Comparison of ENCODE assay signal across 8 mouse cellular contexts in genomic region chr1:162740401-162740835, GRCm38 (mm10). TPM values are rescaled to one million over a fixed set of nuclear protein-coding genes. Genes with fewer than 3 reads are reported as not detected.
DNase-seq lines count a peak whose midpoint lies in the region; ATAC-seq lines count a peak whose summit lies in the region.

Gene Prrc2c (minus strand): TSS chr1:162740556.

- peak within 1 kb of the TSS; percentile 99 to 100 for H3K27ac ChIP-seq in heart, embryonic 14.5 days (replicated peaks in 1 of 2; ENCODE audit: control insufficient read depth in 1 of 2, insufficient read depth in 1 of 2, low read depth in 2 of 2, low read length in 2 of 2)
- H3K27ac ChIP-seq in liver, embryonic 13.5 days: peak within 1 kb of the TSS; percentile 93
- H3K27ac ChIP-seq in stomach, embryonic 16.5 days (ENCODE audit: low read length): peak within 1 kb of the TSS; percentile 99

- WGBS in heart, embryonic 14.5 days: under 1% methylated on average over 36 of the region's 36 CpGs
- under 1% methylated on average over 36 of the region's 36 CpGs for WGBS in liver, embryonic 13.5 days (ENCODE audit: insufficient replicate concordance)
- WGBS in stomach, embryonic 16.5 days: under 1% methylated on average over 36 of the region's 36 CpGs

- no peaks in the 10 kb centered on the region for H3K27me3 ChIP-seq in heart, embryonic 14.5 days (ENCODE audit: control insufficient read depth, insufficient read depth, low read length)
- H3K27me3 ChIP-seq in liver, embryonic 13.5 days: no peaks in the 10 kb centered on the region
- H3K27me3 ChIP-seq in stomach, embryonic 16.5 days (ENCODE audit: control insufficient read depth, insufficient read depth, low read length): no peaks in the 10 kb centered on the region

- peaks cover 2 to 17% of the 10 kb centered on the region in 2 experiments; a peak in 3 of 4 replicates for H3K4me1 ChIP-seq in heart, embryonic 14.5 days (ENCODE audit: control insufficient read depth in 2 of 2, insufficient read depth in 2 of 2, low read length in 2 of 2)
- H3K4me1 ChIP-seq in liver, embryonic 13.5 days (replicated peaks): peaks cover 41% of the 10 kb centered on the region
- peaks cover 15% of the 10 kb centered on the region for H3K4me1 ChIP-seq in stomach, embryonic 16.5 days (ENCODE audit: control insufficient read depth, insufficient read depth, low read length)

- ATAC-seq in CD4-positive, CD25-positive, alpha-beta regulatory T cell, adult 4 months: peak; percentile 90
- ATAC-seq in heart, embryonic 14.5 days (ENCODE audit: insufficient number of reproducible peaks, insufficient read depth, low FRiP score, low read depth): peak; percentile 94
- ATAC-seq in liver, embryonic 13.5 days (ENCODE audit: low read depth): peak; percentile 96
- peak; percentile 97 for ATAC-seq in stomach, embryonic 16.5 days (ENCODE audit: insufficient read depth, low FRiP score)

- peak; percentile 94 for DNase-seq in c-Kit-negative CD71-positive TER-119-positive erythroid progenitor cells, embryonic 14.5 days (ENCODE audit: low read depth, low spot score)
- peak; percentile 96 for DNase-seq in fibroblast of lung, adult 2 months (ENCODE audit: low read depth)
- peak; percentile 100 for DNase-seq in kidney, postnatal 14 days
- peak; percentile 95 for DNase-seq in liver, embryonic 13.5 days
- DNase-seq in neural tube, embryonic 10.5 days (ENCODE audit: extremely low spot score, low spot score): peak; percentile 98

- H3K4me3 ChIP-seq in heart, embryonic 14.5 days (ENCODE audit: control insufficient read depth in 1 of 2, insufficient read depth in 1 of 2, low read depth in 1 of 2, low read length in 2 of 2): peak within 1 kb of the TSS; percentile 85 to 99
- H3K4me3 ChIP-seq in liver, embryonic 13.5 days (replicated peaks): peak within 1 kb of the TSS; percentile 98
- H3K4me3 ChIP-seq in stomach, embryonic 16.5 days (replicated peaks; ENCODE audit: low read length): peak within 1 kb of the TSS; percentile 99

- H3K4me2 ChIP-seq in heart, embryonic 14.5 days (ENCODE audit: low read length): peak within 1 kb of the TSS; percentile 84
- H3K4me2 ChIP-seq in liver, embryonic 13.5 days: peak within 1 kb of the TSS; percentile 88
- peak within 1 kb of the TSS; percentile 96 for H3K4me2 ChIP-seq in stomach, embryonic 16.5 days (ENCODE audit: low read depth, low read length)

- peak within 1 kb of the TSS; percentile 100 for H3K9ac ChIP-seq in heart, embryonic 14.5 days (ENCODE audit: low read length)
- H3K9ac ChIP-seq in liver, embryonic 13.5 days: peak within 1 kb of the TSS; percentile 97
- H3K9ac ChIP-seq in stomach, embryonic 16.5 days (ENCODE audit: low read length): peak within 1 kb of the TSS; percentile 98

- no peaks in the 10 kb centered on the region for H3K9me3 ChIP-seq in heart, embryonic 14.5 days (ENCODE audit: control insufficient read depth, low read length)
- H3K9me3 ChIP-seq in liver, embryonic 13.5 days (replicated peaks): no peaks in the 10 kb centered on the region
- no peaks in the 10 kb centered on the region for H3K9me3 ChIP-seq in stomach, embryonic 16.5 days (replicated peaks; ENCODE audit: control insufficient read depth, low read length)

- no peaks in the 10 kb centered on the region for H3K36me3 ChIP-seq in heart, embryonic 14.5 days (ENCODE audit: control insufficient read depth, insufficient read depth, low read length)
- H3K36me3 ChIP-seq in liver, embryonic 13.5 days: peaks cover 3% of the 10 kb centered on the region; the same call in 1 of the 2 replicates
- H3K36me3 ChIP-seq in stomach, embryonic 16.5 days (ENCODE audit: control insufficient read depth, insufficient read depth, low read length): no peaks in the 10 kb centered on the region

RNA-seq across cellular contexts. Expression of gene Prrc2c, which starts in this region (rescaled TPM):
- polyA plus RNA-seq in CD4-positive, CD25-positive, alpha-beta regulatory T cell, adult 4 months (2017; shearing (Covaris generic)): 100 to 1,000 TPM; 259 to 407 TPM
- polyA plus RNA-seq in heart, embryonic 14.5 days (2014; fragmentation: Nextera tagmentation; extraction: Ambion mirVana): 80.1 and 91.7 TPM in 2 replicates
- polyA plus RNA-seq in liver, embryonic 13.5 days (2015; fragmentation: Nextera tagmentation; extraction: Ambion mirVana): 52.3 and 54.8 TPM in 2 replicates
- 104 and 105 TPM in 2 replicates for polyA plus RNA-seq in stomach, embryonic 16.5 days (2015; fragmentation: Nextera tagmentation; extraction: Ambion mirVana)

Comparison
In these comparisons a context has a peak if more than half of its experiments do, and no peak if none do; other contexts are left out.
1. Peak in every context shown above with its lines: DNase-seq, ATAC-seq, H3K4me3 ChIP-seq and H3K27ac ChIP-seq.